Mouse (Mus musculus) heart, postnatal 10 days (tissue): ENCODE results near the gene Gm20388. TPM values are rescaled to one million over a fixed set of nuclear protein-coding genes. Genes with fewer than 3 reads are reported as not detected.

Experiments used
- DNase-seq, 2 experiments: peaks; one replicate each; pipeline ENCODE4 v3.0.0; 2021
- intact Hi-C: fragments of 180-260 bp; cut with DNase I; formaldehyde crosslinking; loops from one replicate; pipeline ENCODE4 v1.15.1; 2025
- total RNA-seq, 2 experiments: library from RNA; stranded (reverse); gene quantifications; 2 replicates each; pipeline ENCODE4 v1.2.3; 2021

The Gm20388 gene
- total RNA-seq, 2 experiments from 2014 or later = 2.0 to 2.2 TPM

- peak; percentile 69 to 72 for DNase-seq
- intact Hi-C loops = no loop called here
Measured at GRCm38 (mm10) chr8:122666338-122666764, 2755.7 kb downstream of the Gm20388 start.

GRCm38 (mm10) chr8:122666827-122667226 lies 2756.2 kb downstream of the Gm20388 start:
- intact Hi-C loops = no loop called here
- DNase-seq = peak in 1 of 2 experiments; percentile 49

- intact Hi-C loops = no loop called here
- DNase-seq = peak in 1 of 2 experiments; percentile 15
Measured at GRCm38 (mm10) chr8:122667854-122668253, 2757.2 kb downstream of the Gm20388 start.

- intact Hi-C loops = no loop called here
- no peak for DNase-seq
Measured at GRCm38 (mm10) chr8:122669370-122669769, 2758.7 kb downstream of the Gm20388 start.

DNA sequence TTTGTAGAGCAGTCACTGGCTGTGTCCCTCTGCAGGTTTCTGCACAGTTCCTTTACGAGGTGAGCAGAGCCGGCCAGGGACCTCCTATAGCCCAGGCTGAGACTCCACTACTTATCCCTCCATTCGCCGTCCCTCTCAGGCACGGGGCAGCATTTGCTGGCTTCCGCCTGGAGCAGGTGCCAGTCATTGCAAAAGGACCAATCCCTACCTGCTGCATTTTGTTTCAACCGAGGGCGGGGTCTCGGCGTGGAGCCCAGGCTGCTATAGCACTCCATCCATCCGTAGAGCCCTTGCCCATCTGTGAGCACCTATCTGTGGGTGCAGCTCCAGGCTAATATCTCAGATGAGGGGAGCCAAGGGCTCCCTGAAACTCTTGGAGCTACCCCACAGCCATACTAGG lies 2759.4 kb downstream of the Gm20388 start:
- no peak for DNase-seq
- intact Hi-C loops = no loop called here

DNA sequence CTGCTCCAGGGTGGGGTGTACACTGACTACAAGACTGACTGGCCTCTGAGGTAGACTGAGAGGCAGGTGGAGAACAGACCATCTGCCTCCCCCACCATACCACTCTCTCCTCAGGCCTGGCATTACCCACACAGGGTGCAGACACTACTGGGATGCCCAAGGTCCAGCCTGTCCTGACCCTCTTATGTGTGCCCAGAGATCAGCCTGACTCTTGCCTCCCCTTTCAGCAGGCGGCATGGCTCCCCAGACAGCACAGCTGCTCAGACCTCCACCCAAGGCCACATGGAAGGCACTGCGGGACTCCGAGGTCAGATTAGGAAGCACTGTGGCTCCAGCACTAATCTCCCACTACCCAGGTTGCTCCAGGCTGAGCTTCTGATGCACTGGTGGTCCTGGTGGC lies 2760.1 kb downstream of the Gm20388 start:
- no peak for DNase-seq
- intact Hi-C loops = no loop called here

DNA sequence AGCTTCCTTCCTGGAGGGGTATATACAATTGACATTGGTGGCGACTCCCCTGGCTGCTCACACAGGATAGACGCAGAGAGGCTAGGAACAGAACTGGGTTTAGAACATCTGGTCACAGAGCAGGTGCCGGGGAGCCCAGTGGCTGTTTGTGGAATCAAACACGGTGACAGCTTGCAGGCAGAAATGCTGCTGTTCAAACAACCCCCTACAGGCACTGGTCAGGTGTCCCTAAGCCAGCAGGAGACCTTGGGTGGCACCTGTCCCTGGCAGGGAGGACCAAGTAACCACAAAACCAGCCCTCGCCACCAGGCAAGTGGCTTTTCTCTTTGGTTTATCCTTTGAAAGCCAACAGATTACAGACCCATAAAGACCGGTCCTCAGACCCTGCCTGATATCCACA lies 2761.3 kb downstream of the Gm20388 start:
- no peak for DNase-seq
- intact Hi-C loops = no loop called here

DNA sequence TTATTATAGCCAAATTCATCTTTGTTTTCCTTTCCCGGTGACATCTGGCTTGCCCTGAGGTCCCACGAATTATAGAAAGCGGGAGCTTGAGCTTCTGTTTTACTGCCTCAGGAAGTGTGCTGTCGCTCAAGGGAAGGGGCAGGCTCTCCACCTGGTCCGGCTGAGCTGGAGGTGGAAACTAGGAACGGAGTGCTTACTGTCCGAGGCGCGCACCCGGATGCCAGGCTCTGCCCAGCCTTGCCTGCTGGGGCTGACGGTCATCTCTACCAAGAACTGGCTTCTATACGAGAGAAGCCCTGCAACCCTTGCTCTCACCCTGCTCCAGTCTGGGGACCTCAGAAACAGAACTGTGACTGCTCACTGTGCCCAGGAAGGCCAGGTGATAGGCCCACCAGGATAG lies 2763.3 kb downstream of the Gm20388 start:
- intact Hi-C loops = no loop called here
- no peak for DNase-seq

DNA sequence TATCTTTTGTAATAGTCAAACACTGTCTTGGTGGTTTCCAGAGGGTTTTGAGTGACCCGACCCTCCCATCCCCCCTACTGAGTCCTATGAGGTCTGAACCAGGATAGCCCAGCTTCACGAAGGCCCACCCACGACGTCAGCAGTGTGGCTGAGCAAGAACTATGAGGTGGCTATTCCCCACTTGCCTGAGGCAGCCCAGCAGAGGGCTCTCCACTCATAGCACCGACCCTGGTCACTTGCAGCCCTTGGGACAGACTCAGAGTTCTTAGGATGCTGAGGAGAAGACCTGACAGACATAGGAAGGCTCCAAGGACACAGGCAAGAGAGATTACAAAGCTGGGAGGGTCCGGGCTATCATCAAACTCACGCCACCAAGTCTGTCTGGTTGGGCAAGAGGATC lies 2764.4 kb downstream of the Gm20388 start:
- peak in 1 of 2 experiments; percentile 47 for DNase-seq
- intact Hi-C loops = loop anchor here (5.0 kb wide), 3 partner anchors 38 to 137 kb away; partner anchors contain the start of gene Acsf3

DNA sequence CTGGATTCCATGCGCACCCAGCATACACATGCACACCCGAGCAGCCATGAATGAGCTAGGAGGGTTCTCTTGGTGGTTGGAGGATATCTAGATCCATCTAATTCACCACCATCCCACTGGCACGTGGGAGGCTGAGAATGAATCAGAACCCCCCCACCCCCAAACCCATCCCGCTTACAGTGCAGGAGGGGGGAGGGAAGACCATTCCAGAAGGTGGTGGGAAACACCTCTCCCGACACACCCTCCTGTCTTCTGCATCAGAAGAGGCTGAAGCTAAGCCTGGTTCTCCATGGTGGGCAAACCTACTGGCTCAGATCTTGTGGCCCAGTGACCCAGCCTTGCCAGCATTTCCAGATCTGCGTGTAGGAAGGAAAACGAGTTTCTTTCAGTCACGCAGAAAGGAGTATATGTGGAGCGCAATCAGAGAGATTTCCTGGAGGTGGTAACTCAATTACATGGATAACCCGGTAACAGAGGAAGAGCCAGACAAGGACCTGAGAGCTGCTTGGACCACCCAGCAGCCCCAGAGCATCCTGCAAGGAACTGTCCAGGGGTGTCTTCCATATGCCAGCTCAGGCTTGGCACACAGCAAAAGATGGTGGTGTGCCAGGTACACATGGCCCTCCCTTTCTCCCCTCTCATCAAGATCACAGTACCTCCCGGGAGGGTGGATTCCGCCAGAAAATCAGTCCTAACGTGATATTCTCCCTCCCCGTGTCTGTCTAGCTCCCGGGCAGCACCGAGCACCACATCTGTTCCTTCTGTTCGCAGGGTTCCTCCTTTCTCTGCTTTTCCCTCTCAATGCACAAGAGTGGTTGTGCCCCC lies 2765.2 kb downstream of the Gm20388 start:
- no peak for DNase-seq

GRCm38 (mm10) chr8:122676621-122677480 lies 2766.2 kb downstream of the Gm20388 start:
- intact Hi-C loops = loop anchor here (1.0 to 5.0 kb wide), 4 partner anchors 40 to 153 kb away; partner anchors contain the start of gene Acsf3
- DNase-seq = peak; percentile 67 to 71

More for the DNA sequence above, 2765.2 kb downstream of the Gm20388 start:
- intact Hi-C loops = loop anchor here (5.0 kb wide), 3 partner anchors 39 to 136 kb away; partner anchors contain the start of gene Acsf3

DNA sequence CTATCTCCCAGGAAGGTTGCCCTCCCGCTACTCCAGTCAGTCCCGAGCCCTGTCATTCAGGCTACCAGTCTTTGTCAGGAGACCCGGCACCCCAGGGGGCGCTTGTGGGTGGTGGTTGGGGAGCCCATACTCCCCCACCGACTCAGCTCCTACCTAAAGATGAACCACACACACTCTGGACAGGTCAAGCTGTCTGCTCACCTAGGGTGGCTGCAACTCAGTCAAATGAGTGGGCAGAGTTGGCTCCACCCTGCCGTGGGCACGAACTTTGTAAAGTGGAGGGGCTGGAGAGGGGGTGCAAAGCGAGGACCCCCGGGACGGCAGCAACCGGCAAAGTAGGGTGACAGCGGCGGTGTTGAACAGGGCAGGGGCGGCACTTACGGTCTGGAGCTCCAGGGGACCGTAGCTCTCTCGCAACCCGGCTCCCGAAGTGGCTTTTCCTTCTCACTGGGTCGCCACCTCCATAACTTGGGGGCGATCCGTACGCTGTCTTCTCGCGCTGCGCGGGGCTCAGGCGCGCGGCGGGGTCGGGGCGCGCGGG lies 2766.9 kb downstream of the Gm20388 start:
- DNase-seq = peak; percentile 48 to 50
- intact Hi-C loops = loop anchor here (1.0 to 5.0 kb wide), 5 partner anchors 40 to 153 kb away; partner anchors contain the start of gene Acsf3

GRCm38 (mm10) chr8:122678061-122678895 lies 2767.6 kb downstream of the Gm20388 start:
- intact Hi-C loops = loop anchor here (2.0 to 5.0 kb wide), 4 partner anchors 41 to 134 kb away; partner anchors contain the start of gene Acsf3
- peak; percentile 85 to 86 for DNase-seq

GRCm38 (mm10) chr8:122678896-122679210 lies 2768.2 kb downstream of the Gm20388 start:
- peak in 1 of 2 experiments; percentile 45 for DNase-seq
- intact Hi-C loops = loop anchor here (2.0 to 5.0 kb wide), 4 partner anchors 42 to 133 kb away; partner anchors contain the start of gene Acsf3

DNA sequence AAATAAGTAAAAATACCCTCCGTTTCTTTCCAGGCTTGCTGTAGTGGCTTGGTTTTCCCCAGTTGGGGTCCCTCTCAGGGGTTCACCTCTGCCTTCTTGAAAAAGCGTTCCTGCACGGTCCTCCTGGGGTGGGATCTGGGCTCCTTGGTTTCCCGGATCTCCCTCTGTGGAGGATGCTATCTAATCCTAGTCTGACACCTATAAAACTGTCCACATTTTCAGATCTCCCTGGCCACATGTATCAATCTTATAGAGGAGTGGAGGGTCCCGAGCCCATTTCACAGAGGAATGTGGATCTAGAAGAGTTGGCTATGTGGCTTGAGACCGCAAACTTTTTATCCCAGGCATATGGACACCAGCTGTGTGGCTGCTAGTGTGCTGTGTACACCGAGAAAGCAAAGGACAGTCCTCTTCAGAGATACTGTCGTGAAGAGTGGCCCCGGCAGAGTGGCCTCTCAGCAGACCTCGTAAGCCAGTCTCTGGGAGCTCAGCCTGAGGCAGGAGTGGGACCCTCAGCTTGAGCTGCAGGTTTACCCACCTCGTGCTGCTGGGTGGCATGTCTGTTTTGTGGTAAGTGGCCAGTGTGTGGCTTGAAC lies 2768.8 kb downstream of the Gm20388 start:
- DNase-seq = no peak
- intact Hi-C loops = loop anchor here (2.0 to 5.0 kb wide), 4 partner anchors 42 to 133 kb away; partner anchors contain the start of gene Acsf3

DNA sequence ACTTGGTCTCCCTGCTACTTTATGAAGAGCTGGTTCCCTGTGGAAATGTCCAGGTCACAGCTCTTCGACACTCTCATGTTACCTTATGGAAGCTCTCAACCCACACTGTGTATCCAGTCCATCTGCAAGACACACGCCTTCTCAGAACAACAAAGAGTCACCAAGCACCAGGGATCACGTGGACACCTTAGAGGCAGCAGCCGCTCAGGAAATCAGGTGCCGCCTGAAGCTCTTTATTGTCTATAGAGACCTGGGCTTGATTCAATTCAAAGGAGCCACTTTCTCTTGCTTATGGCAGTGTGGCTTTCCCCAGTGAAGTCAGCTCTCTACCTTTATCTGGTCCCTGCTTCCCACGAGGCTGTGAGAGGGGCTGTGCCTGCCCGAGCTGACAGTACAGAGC lies 2769.5 kb downstream of the Gm20388 start:
- intact Hi-C loops = no loop called here

DNA sequence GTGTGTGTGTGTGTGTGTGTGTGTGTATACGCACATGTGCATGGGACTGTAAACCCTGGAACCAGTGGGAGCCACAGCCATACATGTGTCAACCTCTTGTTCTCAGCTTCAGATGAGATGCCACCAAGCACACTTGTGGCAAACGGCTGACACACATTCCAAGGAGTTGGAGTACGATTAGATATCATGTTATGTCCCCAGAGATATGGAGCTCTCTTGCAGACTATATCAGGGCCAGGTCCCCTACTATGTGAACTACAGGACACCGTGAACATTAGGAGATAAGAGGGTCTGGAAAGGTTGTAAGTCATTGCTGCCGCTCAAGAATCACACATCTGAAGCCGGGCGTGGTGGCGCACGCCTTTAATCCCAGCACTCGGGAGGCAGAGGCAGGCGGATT lies 2772.2 kb downstream of the Gm20388 start:
- DNase-seq = no peak
- intact Hi-C loops = no loop called here

More for the DNA sequence above, 2769.5 kb downstream of the Gm20388 start:
- DNase-seq = no peak

DNA sequence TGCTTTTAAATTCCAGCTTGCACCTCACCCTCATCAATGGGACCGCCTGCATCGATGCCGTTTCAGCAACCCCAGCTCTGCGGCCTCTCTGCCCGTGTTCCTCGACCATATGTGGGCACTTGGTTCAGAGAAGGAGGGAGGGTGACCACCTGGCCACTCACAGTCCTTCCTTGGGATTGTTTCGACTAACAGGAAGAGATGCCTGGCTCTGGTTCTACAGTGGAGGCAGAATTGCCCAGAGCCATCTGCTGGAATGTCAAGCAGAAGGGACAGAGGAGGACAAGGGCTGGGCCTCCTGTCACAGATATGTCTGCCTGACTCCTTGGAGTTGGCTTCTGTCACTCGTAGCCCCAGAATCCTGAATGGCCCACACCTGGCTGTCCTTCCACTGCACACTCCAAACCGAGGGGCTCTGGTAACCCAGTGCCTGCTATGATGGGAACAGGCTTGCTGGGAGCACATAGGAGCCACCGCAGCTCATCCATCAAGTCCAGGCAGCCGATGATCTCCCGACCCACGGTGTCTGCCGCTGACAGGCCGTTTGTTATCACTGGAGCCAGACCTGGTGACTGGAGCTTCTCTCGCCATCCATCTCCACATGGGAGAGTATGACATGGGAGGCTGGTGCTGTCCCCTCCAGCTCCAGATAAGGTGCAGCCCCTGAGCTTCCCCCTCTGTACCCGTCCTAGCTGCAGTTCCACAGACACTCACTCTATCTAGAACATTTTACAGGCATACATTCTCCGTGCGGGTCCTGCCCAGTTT lies 2774.6 kb downstream of the Gm20388 start:
- intact Hi-C loops = no loop called here
- no peak for DNase-seq

DNA sequence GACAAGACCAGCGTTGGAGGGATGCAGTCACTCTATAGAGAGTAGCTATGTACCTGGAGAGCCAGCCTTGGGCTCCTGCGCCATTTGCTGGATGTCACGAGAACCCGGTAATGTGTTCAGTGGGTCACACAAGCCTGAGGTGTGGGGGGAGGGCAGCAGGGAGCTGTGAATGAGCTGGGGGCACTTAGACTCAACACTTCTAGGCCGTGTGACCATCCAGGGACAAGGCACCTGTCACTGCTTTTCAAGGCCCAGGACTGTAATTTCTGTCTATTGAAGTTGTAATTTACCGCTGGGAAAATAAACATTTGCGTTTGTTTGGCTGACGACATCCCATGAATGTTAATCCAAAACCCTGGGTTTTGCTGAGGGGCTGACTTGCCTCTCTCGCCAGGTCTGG lies 2776.2 kb downstream of the Gm20388 start:
- intact Hi-C loops = no loop called here
- no peak for DNase-seq
